Mouse (Mus musculus): ENCODE measurements around the gene Slc4a5.

GRCm38 (mm10) chr6:83211526-83211925, 8.1 kb upstream of the Slc4a5 start:
- TF ChIP-seq CTCF (IDR thresholded peaks at IDR 0.05; ENCODE audit: control insufficient read depth, insufficient read depth, low read length) (no peak), POLR2A (IDR thresholded peaks at IDR 0.05; ENCODE audit: borderline replicate concordance, control insufficient read depth, low read depth, low read length) (no peak)

All from bone marrow, adult 2 months (tissue).